Mouse (Mus musculus) heart, embryonic 15.5 days (tissue): Measurements from ENCODE around the gene Tcf12. TPM values are rescaled to one million over a fixed set of nuclear protein-coding genes. Genes with fewer than 3 reads are reported as not detected.

Experiments used
- ATAC-seq: fragments of 200-750 bp; cut with Nextera tagmentation; replicated peaks from 2 replicates; pipeline ENCODE4 v1.8.0; 2017; ENCODE audit warnings: low read depth, moderate TSS enrichment; ENCODE audit not compliant: insufficient number of reproducible peaks, insufficient read depth, low FRiP score
- H3K27ac ChIP-seq: fragments of 300-500 bp; sonication (generic); 2 replicates; pipeline ENCODE4 v1.5.1; 2015; ENCODE audit warnings: mild to moderate bottlenecking, inconsistent platforms
- H3K27me3 ChIP-seq: fragments of 300-500 bp; sonication (generic); 2 replicates; pipeline ENCODE4 v1.6.1; 2015; ENCODE audit warnings: inconsistent platforms
- H3K36me3 ChIP-seq: fragments of 300-500 bp; sonication (generic); 2 replicates; pipeline ENCODE4 v1.6.1; 2015; ENCODE audit warnings: mild to moderate bottlenecking, inconsistent platforms
- H3K4me1 ChIP-seq: fragments of 300-500 bp; sonication (generic); replicated peaks from 2 replicates; pipeline ENCODE4 v1.6.1; 2015; ENCODE audit warnings: inconsistent platforms
- H3K4me2 ChIP-seq: fragments of 300-500 bp; sonication (generic); 2 replicates; pipeline ENCODE4 v1.6.1; 2015; ENCODE audit warnings: inconsistent platforms, mild to moderate bottlenecking, moderate library complexity
- H3K4me3 ChIP-seq: fragments of 300-500 bp; sonication (generic); 2 replicates; pipeline ENCODE4 v1.5.1; 2015; ENCODE audit warnings: mild to moderate bottlenecking, inconsistent platforms
- H3K9ac ChIP-seq: fragments of 300-500 bp; sonication (generic); 2 replicates; pipeline ENCODE4 v1.6.1; 2015; ENCODE audit warnings: mild to moderate bottlenecking, inconsistent platforms
- H3K9me3 ChIP-seq: fragments of 300-500 bp; sonication (generic); replicated peaks from 2 replicates; pipeline ENCODE4 v1.6.1; 2016; ENCODE audit warnings: inconsistent platforms
- WGBS: fragments of 180-500 bp; shearing (Covaris S2); methylation state at CpG from one replicate; pipeline ENCODE4 v1.1.7; 2015; ENCODE audit warnings: mixed read lengths; 5-methylcytosine and 5-hydroxymethylcytosine counted together
- polyA plus RNA-seq: library from polyadenylated mRNA; unstranded; fragments of >200 nt; fragmentation: Nextera tagmentation; extraction: Ambion mirVana; gene quantifications from 2 replicates; pipeline ENCODE4 v1.2.1, GENCODE M21; 2015

Gene Tcf12
- polyA plus RNA-seq, 1 experiment from 2014 or later = 29.4 TPM

GRCm38 (mm10) chr9:71863338-71863737, 248.3 kb downstream of the Tcf12 start:
- WGBS = 88% methylated on average over 7 of the region's 7 CpGs
- H3K27me3 ChIP-seq = no peaks in the 10 kb centered on the region
- no peaks in the 10 kb centered on the region for H3K9me3 ChIP-seq
- H3K36me3 ChIP-seq = peaks cover 6% of the 10 kb centered on the region
- H3K4me3 ChIP-seq = no peak overlapping the region
- ATAC-seq = no peak
- no peak overlapping the region for H3K27ac ChIP-seq
- peaks cover 3% of the 10 kb centered on the region; the same call in 1 of the 2 replicates for H3K4me1 ChIP-seq
- H3K4me2 ChIP-seq = no peak overlapping the region
- no peak overlapping the region for H3K9ac ChIP-seq

- Histone ChIP-seq H3K9ac (no peak overlapping the region), H3K27me3 (no peaks in the 10 kb centered on the region), H3K9me3 (no peaks in the 10 kb centered on the region), H3K27ac (no peak overlapping the region), H3K4me1 (peaks cover 3% of the 10 kb centered on the region; the same call in 1 of the 2 replicates), H3K4me3 (no peak overlapping the region), H3K36me3 (peaks cover 16% of the 10 kb centered on the region), H3K4me2 (no peak overlapping the region)
- ATAC-seq = no peak
- WGBS = 55% methylated on average over 2 of the region's 2 CpGs
Observed at GRCm38 (mm10) chr9:71861629-71862028, 250.0 kb downstream of the Tcf12 start.

- no peak overlapping the region for H3K27ac ChIP-seq
- no peaks in the 10 kb centered on the region for H3K9me3 ChIP-seq
- H3K4me1 ChIP-seq = peaks cover 3% of the 10 kb centered on the region; the same call in 1 of the 2 replicates
- no peak overlapping the region for H3K4me3 ChIP-seq
- H3K9ac ChIP-seq = no peak overlapping the region
- no peaks in the 10 kb centered on the region for H3K27me3 ChIP-seq
- no peak for ATAC-seq
- no peak overlapping the region for H3K4me2 ChIP-seq
- 94% methylated on average over 1 of the region's 1 CpGs for WGBS
- peaks cover 52% of the 10 kb centered on the region for H3K36me3 ChIP-seq
Observed at GRCm38 (mm10) chr9:71857926-71858325, 253.7 kb downstream of the Tcf12 start.

- Histone ChIP-seq H3K4me3 (no peak overlapping the region), H3K4me1 (no peaks in the 10 kb centered on the region), H3K4me2 (no peak overlapping the region), H3K9ac (no peak overlapping the region), H3K36me3 (peaks cover 69% of the 10 kb centered on the region), H3K27ac (no peak overlapping the region), H3K27me3 (no peaks in the 10 kb centered on the region), H3K9me3 (no peaks in the 10 kb centered on the region)
- 73% methylated on average over 3 of the region's 3 CpGs for WGBS
- ATAC-seq = no peak
Observed at GRCm38 (mm10) chr9:71853904-71854303, 257.8 kb downstream of the Tcf12 start.

GRCm38 (mm10) chr9:71850283-71850682, 261.4 kb downstream of the Tcf12 start:
- H3K9ac ChIP-seq = no peak overlapping the region
- no peaks in the 10 kb centered on the region for H3K9me3 ChIP-seq
- WGBS = 81% methylated on average over 1 of the region's 1 CpGs
- H3K27me3 ChIP-seq = no peaks in the 10 kb centered on the region
- 0 out of 2 replicates have a peak, but pooled peaks cover 5% of the 10 kb centered on the region for H3K4me1 ChIP-seq
- H3K36me3 ChIP-seq = peaks cover 63% of the 10 kb centered on the region
- no peak overlapping the region for H3K4me2 ChIP-seq
- no peak overlapping the region for H3K4me3 ChIP-seq
- no peak overlapping the region for H3K27ac ChIP-seq
- ATAC-seq = no peak

DNA sequence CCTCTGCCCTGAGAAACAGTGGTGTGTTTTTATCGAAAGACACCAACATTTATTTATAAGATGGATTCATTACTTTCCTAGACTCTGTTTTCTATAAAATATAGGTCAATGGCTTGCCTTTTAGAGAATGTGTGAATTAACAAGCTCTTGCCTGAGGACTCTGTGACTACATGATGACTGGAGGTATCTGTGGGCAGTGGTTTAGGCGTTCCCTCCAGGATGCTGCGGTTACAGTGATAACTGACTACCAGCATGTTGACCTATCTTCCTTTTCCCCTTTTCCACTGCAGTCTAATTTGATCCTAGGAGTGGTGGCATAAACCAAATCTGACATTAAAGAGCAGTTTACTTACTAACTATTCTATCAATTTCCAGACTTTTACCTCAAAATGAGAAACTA, 263.3 kb downstream of the Tcf12 start:
- no peak overlapping the region for H3K4me2 ChIP-seq
- no peaks in the 10 kb centered on the region for H3K9me3 ChIP-seq
- H3K27me3 ChIP-seq = no peaks in the 10 kb centered on the region
- H3K4me1 ChIP-seq = 0 out of 2 replicates have a peak, but pooled peaks cover 5% of the 10 kb centered on the region
- H3K27ac ChIP-seq = no peak overlapping the region
- no peak overlapping the region for H3K9ac ChIP-seq
- WGBS = 87% methylated on average over 3 of the region's 3 CpGs
- no peak for ATAC-seq
- no peak overlapping the region for H3K4me3 ChIP-seq
- peaks cover 57% of the 10 kb centered on the region for H3K36me3 ChIP-seq

DNA sequence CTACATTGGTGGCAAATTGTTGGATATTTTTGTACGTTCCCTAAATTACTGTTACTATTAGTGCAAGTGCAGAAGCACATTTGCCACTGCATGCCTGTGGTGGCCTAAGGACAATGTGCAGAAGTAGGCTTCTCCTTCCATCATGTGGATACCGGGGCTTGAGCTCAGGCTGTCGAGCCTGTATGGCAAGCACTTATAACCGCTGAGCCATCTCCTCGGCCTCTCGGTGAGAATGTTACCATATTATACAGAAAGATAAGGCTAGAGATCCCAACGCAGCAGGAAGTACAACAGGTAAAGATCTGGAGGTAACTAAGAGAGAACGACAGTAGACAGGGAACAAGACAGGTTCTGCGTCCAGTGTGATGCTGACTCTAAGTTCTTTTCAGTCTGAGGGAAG, 263.8 kb downstream of the Tcf12 start:
- WGBS = 92% methylated on average over 9 of the region's 9 CpGs

GRCm38 (mm10) chr9:71841850-71842249, 269.8 kb downstream of the Tcf12 start:
- H3K4me3 ChIP-seq = no peak overlapping the region
- H3K4me2 ChIP-seq = no peak overlapping the region
- H3K27ac ChIP-seq = no peak overlapping the region
- no peaks in the 10 kb centered on the region for H3K27me3 ChIP-seq
- no peak overlapping the region for H3K9ac ChIP-seq
- 0 out of 2 replicates have a peak, but pooled peaks cover 5% of the 10 kb centered on the region for H3K4me1 ChIP-seq
- H3K36me3 ChIP-seq = peaks cover 38% of the 10 kb centered on the region
- H3K9me3 ChIP-seq = no peaks in the 10 kb centered on the region
- no peak for ATAC-seq
- 79% methylated on average over 5 of the region's 5 CpGs for whole genome bisulfite sequencing

More for the DNA sequence above, 263.8 kb downstream of the Tcf12 start:
- Histone ChIP-seq H3K4me2 (no peak overlapping the region), H3K9me3 (no peaks in the 10 kb centered on the region), H3K4me3 (no peak overlapping the region), H3K27me3 (no peaks in the 10 kb centered on the region), H3K36me3 (peaks cover 57% of the 10 kb centered on the region), H3K27ac (no peak overlapping the region), H3K4me1 (0 out of 2 replicates have a peak, but pooled peaks cover 5% of the 10 kb centered on the region), H3K9ac (no peak overlapping the region)
- no peak for ATAC-seq

DNA sequence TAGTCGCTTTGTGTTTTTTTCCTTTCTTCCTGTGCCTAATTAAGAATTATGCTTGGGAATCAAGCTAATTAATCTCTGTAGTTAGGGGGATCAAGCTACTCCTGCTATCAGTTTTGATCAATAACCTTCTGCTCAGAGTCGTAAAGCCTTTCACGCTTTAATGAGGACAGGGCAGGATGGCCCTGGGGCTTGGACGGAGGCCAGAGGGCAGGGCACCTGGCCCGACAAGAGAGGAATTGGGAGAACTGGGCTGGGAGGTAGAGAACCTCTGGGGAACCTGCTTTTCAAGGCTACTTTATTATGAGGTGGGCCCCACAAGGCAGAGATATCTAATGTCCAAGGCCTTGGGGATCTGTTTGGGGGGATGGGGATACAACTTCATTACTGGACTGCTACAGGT, 274.3 kb downstream of the Tcf12 start:
- ATAC-seq = no peak
- no peak overlapping the region for H3K27ac ChIP-seq
- no peak overlapping the region for H3K4me3 ChIP-seq
- no peak overlapping the region for H3K9ac ChIP-seq
- no peaks in the 10 kb centered on the region for H3K9me3 ChIP-seq
- WGBS = 64% methylated on average over 5 of the region's 5 CpGs
- H3K36me3 ChIP-seq = peaks cover 8% of the 10 kb centered on the region
- H3K27me3 ChIP-seq = no peaks in the 10 kb centered on the region
- H3K4me1 ChIP-seq = 0 out of 2 replicates have a peak, but pooled peaks cover 4% of the 10 kb centered on the region
- no peak overlapping the region for H3K4me2 ChIP-seq

DNA sequence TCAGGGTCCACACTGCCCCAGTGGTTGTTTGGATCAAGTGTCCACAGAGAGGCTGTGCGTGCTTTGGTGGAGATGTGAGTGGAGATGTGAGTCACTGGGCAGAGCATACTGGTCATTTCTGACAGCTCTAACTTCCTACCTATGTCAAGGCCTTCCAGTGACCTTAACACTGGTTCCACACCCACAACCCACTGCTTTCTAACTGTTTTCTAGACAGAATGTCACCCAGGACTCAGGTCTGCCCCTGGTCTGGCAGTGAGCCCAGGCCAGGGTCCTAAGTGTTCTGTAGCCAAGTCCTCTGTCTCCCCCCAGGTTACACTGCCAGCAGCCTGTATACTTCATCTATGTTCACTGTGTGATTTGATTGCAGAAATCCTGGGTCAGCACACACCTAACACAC, 275.3 kb downstream of the Tcf12 start:
- Histone ChIP-seq H3K36me3 (no peaks in the 10 kb centered on the region), H3K4me1 (0 out of 2 replicates have a peak, but pooled peaks cover 4% of the 10 kb centered on the region), H3K9ac (no peak overlapping the region), H3K27ac (no peak overlapping the region), H3K4me3 (no peak overlapping the region), H3K27me3 (no peaks in the 10 kb centered on the region), H3K9me3 (no peaks in the 10 kb centered on the region), H3K4me2 (no peak overlapping the region)
- 94% methylated on average over 1 of the region's 1 CpGs for WGBS
- ATAC-seq = no peak

- Histone ChIP-seq H3K9me3 (no peaks in the 10 kb centered on the region), H3K27ac (no peak overlapping the region), H3K4me2 (no peak overlapping the region), H3K9ac (no peak overlapping the region), H3K27me3 (no peaks in the 10 kb centered on the region), H3K4me3 (no peak overlapping the region), H3K36me3 (no peaks in the 10 kb centered on the region), H3K4me1 (0 out of 2 replicates have a peak, but pooled peaks cover 4% of the 10 kb centered on the region)
- ATAC-seq = no peak
- 70% methylated on average over 2 of the region's 2 CpGs for WGBS
Observed at GRCm38 (mm10) chr9:71835203-71835815, 276.4 kb downstream of the Tcf12 start.

DNA sequence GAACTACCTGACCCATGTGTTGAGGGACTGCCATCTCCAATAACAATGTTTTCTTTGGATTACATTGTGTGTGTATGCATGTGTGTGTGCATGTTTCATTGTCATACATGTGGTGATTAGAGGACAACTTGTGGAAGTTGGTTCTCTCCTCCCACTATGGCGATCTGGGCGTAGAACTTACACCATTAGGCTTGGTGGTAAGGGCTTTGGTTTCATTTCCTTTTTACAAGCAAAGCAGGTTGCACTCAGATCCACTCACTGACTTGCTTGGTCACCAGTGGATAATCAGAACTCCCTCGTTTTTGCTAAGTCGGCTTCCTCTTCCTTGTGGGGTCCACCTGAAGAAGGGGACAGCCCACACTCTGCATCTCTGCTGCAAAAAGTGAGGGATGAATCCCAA, 277.0 kb downstream of the Tcf12 start:
- no peaks in the 10 kb centered on the region for H3K36me3 ChIP-seq
- no peak for ATAC-seq
- no peaks in the 10 kb centered on the region for H3K9me3 ChIP-seq
- no peak overlapping the region for H3K4me3 ChIP-seq
- no peaks in the 10 kb centered on the region for H3K27me3 ChIP-seq
- H3K9ac ChIP-seq = no peak overlapping the region
- H3K4me2 ChIP-seq = no peak overlapping the region
- H3K27ac ChIP-seq = no peak overlapping the region
- 70% methylated on average over 4 of the region's 4 CpGs for WGBS
- 0 out of 2 replicates have a peak, but pooled peaks cover 4% of the 10 kb centered on the region for H3K4me1 ChIP-seq
